Mouse (Mus musculus) forebrain, embryonic 13.5 days (tissue): Measurements from ENCODE around the gene Zfp609. TPM values are rescaled to one million over a fixed set of nuclear protein-coding genes. Genes with fewer than 3 reads are reported as not detected.
A peak's percentile ranks its signal among the peaks of the same experiment; 100 is the strongest.

Experiments used
- ATAC-seq: fragments of 200-750 bp; cut with Nextera tagmentation; 2 replicates; pipeline ENCODE4 v1.8.0; 2017
- H3K27ac ChIP-seq: fragments of 300-500 bp; sonication (generic); 2 replicates; pipeline ENCODE4 v1.5.1; 2015; ENCODE audit warnings: inconsistent platforms, mild to moderate bottlenecking, moderate library complexity
- H3K27me3 ChIP-seq: fragments of 300-500 bp; sonication (generic); 2 replicates; pipeline ENCODE4 v1.6.1; 2015; ENCODE audit warnings: mild to moderate bottlenecking, inconsistent platforms
- H3K36me3 ChIP-seq: fragments of 300-500 bp; sonication (generic); 2 replicates; pipeline ENCODE4 v1.6.1; 2015; ENCODE audit warnings: mild to moderate bottlenecking, inconsistent platforms; ENCODE audit not compliant: poor library complexity, severe bottlenecking
- H3K4me1 ChIP-seq: fragments of 300-500 bp; sonication (generic); 2 replicates; pipeline ENCODE4 v1.6.1; 2015; ENCODE audit warnings: inconsistent platforms
- H3K4me2 ChIP-seq: fragments of 300-500 bp; sonication (generic); 2 replicates; pipeline ENCODE4 v1.6.1; 2015; ENCODE audit warnings: inconsistent platforms, mild to moderate bottlenecking, moderate library complexity
- H3K4me3 ChIP-seq: fragments of 300-500 bp; sonication (generic); 2 replicates; pipeline ENCODE4 v1.5.1; 2015; ENCODE audit warnings: mild to moderate bottlenecking, inconsistent platforms
- H3K9ac ChIP-seq: fragments of 300-500 bp; sonication (generic); 2 replicates; pipeline ENCODE4 v1.6.1; 2015; ENCODE audit warnings: mild to moderate bottlenecking, inconsistent platforms
- H3K9me3 ChIP-seq: fragments of 300-500 bp; sonication (generic); replicated peaks from 2 replicates; pipeline ENCODE4 v1.6.1; 2016; ENCODE audit warnings: inconsistent platforms
- WGBS: fragments of 180-500 bp; shearing (Covaris S2); methylation state at CpG from one replicate; pipeline ENCODE4 v1.1.7; 2015; 5-methylcytosine and 5-hydroxymethylcytosine counted together
- polyA plus RNA-seq: library from polyadenylated mRNA; unstranded; fragments of >200 nt; fragmentation: Nextera tagmentation; extraction: Ambion mirVana; gene quantifications from 2 replicates; pipeline ENCODE4 v1.2.1, GENCODE M21; 2015

The Zfp609 gene
- 9.4 and 9.6 TPM in 2 replicates for polyA plus RNA-seq

- peak; percentile 93 for ATAC-seq
- Histone ChIP-seq H3K27me3 (no peaks in the 10 kb centered on the region), H3K36me3 (no peaks in the 10 kb centered on the region), H3K27ac (peak within 1 kb of the TSS; percentile 99), H3K9me3 (no peaks in the 10 kb centered on the region), H3K4me3 (peak within 1 kb of the TSS; percentile 89), H3K9ac (peak within 1 kb of the TSS; percentile 98), H3K4me2 (peak within 1 kb of the TSS; percentile 79), H3K4me1 (peaks cover 67% of the 10 kb centered on the region)
- under 1% methylated on average over 37 of the region's 76 CpGs for WGBS
Observed at GRCm38 (mm10) chr9:65827344-65828015, at the start of gene Zfp609. Gene Zfp609, minus strand, starts transcription at chr9:65827564.

DNA sequence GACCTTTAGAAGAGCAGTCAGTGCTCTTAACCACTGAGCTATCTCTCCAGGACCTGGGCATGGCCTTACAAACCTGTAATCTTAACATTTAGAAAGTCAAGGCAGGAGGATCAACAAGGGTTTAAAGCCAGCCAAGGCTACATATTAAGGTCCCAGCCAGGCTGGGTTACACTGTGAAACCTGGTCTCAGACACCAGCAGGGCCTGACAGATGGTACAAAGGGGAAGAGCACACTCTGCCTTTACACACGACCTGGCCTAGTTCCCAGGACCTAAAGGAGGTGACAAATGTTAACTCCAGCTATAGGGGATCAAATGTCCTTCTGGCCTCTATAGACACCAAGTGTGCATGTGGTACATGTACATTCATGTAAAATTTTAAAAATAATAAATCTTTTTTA, 32.3 kb upstream of the Zfp609 start:
- H3K4me3 ChIP-seq: no peak overlapping the region
- WGBS: 75% methylated on average over 1 of the region's 1 CpGs
- H3K36me3 ChIP-seq: peaks cover 53% of the 10 kb centered on the region
- no peak overlapping the region for H3K27ac ChIP-seq
- ATAC-seq: no peak
- H3K4me2 ChIP-seq: no peak overlapping the region
- H3K27me3 ChIP-seq: no peaks in the 10 kb centered on the region
- H3K9me3 ChIP-seq: no peaks in the 10 kb centered on the region
- no peak overlapping the region for H3K9ac ChIP-seq
- no peaks in the 10 kb centered on the region for H3K4me1 ChIP-seq

- 12% methylated on average over 1 of the region's 1 CpGs for WGBS
Observed at GRCm38 (mm10) chr9:65850203-65850602, 22.8 kb upstream of the Zfp609 start.

GRCm38 (mm10) chr9:65848154-65848553, 20.8 kb upstream of the Zfp609 start:
- H3K9ac ChIP-seq: no peak overlapping the region
- peaks cover 4% of the 10 kb centered on the region; the same call in 1 of the 2 replicates for H3K36me3 ChIP-seq
- no peaks in the 10 kb centered on the region for H3K9me3 ChIP-seq
- no peak for ATAC-seq
- no peaks in the 10 kb centered on the region for H3K27me3 ChIP-seq
- H3K4me3 ChIP-seq: no peak overlapping the region
- H3K4me2 ChIP-seq: no peak overlapping the region
- peaks cover 30% of the 10 kb centered on the region for H3K4me1 ChIP-seq
- H3K27ac ChIP-seq: no peak overlapping the region

More at GRCm38 (mm10) chr9:65850203-65850602, 22.8 kb upstream of the Zfp609 start:
- Histone ChIP-seq H3K36me3 (peaks cover 11% of the 10 kb centered on the region), H3K4me2 (no peak overlapping the region), H3K27me3 (no peaks in the 10 kb centered on the region), H3K4me1 (peaks cover 13% of the 10 kb centered on the region), H3K9ac (no peak overlapping the region), H3K4me3 (no peak overlapping the region), H3K27ac (no peak overlapping the region), H3K9me3 (no peaks in the 10 kb centered on the region)
- ATAC-seq: no peak

GRCm38 (mm10) chr9:65844421-65845165, 17.2 kb upstream of the Zfp609 start:
- no peaks in the 10 kb centered on the region for H3K9me3 ChIP-seq
- H3K4me2 ChIP-seq: 0 out of 2 replicates have a peak overlapping the region, but pooled peaks have one; percentile 13
- no peak for ATAC-seq
- no peak overlapping the region for H3K9ac ChIP-seq
- H3K4me3 ChIP-seq: no peak overlapping the region
- no peaks in the 10 kb centered on the region for H3K27me3 ChIP-seq
- peaks cover 30% of the 10 kb centered on the region for H3K4me1 ChIP-seq
- peak overlapping the region; percentile 62; the same call in 1 of the 2 replicates for H3K27ac ChIP-seq
- WGBS: 29% methylated on average over 7 of the region's 7 CpGs
- no peaks in the 10 kb centered on the region; the same call in 1 of the 2 replicates for H3K36me3 ChIP-seq

DNA sequence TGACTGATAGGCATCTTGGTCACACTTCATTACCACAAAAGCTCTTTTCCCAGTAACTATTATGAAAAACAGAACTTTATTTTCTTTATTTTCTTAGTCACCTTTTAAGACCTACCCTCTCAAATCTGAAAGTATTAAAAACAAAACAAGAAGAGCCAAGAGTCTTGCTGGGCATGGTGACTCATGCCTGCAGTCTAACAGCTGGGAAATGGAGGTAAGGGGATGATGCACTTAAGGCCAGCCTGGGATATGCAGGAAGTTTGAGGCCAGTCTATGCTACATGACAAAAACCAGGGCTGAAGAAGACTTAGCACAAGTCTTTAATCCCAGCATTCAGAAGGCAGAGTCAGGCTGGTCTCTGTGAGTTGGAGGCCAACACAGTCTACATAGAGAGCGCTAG, 12.5 kb upstream of the Zfp609 start:
- peaks cover 10% of the 10 kb centered on the region for H3K36me3 ChIP-seq
- H3K27ac ChIP-seq: no peak overlapping the region
- H3K9me3 ChIP-seq: no peaks in the 10 kb centered on the region
- 97% methylated on average over 1 of the region's 1 CpGs for WGBS
- no peaks in the 10 kb centered on the region for H3K27me3 ChIP-seq
- ATAC-seq: no peak
- no peak overlapping the region for H3K9ac ChIP-seq
- H3K4me2 ChIP-seq: no peak overlapping the region
- H3K4me3 ChIP-seq: no peak overlapping the region
- peaks cover 22% of the 10 kb centered on the region for H3K4me1 ChIP-seq

GRCm38 (mm10) chr9:65836916-65837315, 9.6 kb upstream of the Zfp609 start:
- H3K27ac ChIP-seq: no peak overlapping the region
- no peak overlapping the region for H3K9ac ChIP-seq
- no peak overlapping the region for H3K4me2 ChIP-seq
- H3K4me3 ChIP-seq: no peak overlapping the region
- H3K36me3 ChIP-seq: peaks cover 10% of the 10 kb centered on the region
- no peaks in the 10 kb centered on the region for H3K27me3 ChIP-seq
- no peaks in the 10 kb centered on the region for H3K9me3 ChIP-seq
- peaks cover 34% of the 10 kb centered on the region for H3K4me1 ChIP-seq
- ATAC-seq: no peak

DNA sequence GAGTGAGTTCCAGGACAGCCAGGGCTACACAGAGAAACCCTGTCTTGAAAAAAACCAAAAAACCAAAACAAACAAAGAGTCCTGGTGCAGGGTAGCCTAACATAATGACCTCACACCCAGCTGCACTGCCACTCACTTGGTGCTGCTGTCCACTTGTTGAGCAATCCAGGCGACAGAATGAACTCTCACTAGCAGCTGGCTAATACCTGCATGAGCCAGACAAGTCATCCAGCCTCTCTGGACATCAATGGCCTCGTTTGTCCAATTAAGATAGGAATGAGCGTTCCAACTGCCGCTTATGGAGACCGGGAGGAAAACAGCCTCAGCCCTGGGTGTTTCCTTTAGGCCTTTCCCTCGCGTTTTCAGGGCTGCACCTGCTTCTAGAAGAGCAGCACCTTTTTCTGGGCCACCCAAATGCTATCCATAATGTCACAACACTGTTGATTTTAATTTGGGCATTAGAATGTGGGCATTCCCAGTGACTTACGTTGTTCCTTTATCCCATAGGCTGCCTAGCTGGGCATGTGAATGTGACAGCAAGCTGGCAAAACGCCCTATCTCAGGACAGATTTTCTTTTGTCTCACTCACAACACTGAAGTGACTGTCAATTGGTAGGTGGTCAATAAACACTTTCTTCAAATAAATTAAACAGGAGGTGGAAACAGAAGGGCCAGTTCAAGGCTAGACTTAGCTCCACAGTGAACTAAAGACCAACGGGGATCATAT, 7.4 kb upstream of the Zfp609 start:
- peak overlapping the region; percentile 74 for H3K27ac ChIP-seq
- peak; percentile 77 for ATAC-seq

GRCm38 (mm10) chr9:65833640-65834039, 6.3 kb upstream of the Zfp609 start:
- no peak for ATAC-seq
- Histone ChIP-seq H3K9ac (no peak overlapping the region), H3K4me2 (no peak overlapping the region), H3K27me3 (no peaks in the 10 kb centered on the region), H3K4me1 (peaks cover 55% of the 10 kb centered on the region), H3K4me3 (no peak overlapping the region), H3K9me3 (no peaks in the 10 kb centered on the region), H3K36me3 (peaks cover 9% of the 10 kb centered on the region), H3K27ac (peak overlapping the region; percentile 74)

More for the DNA sequence above, 7.4 kb upstream of the Zfp609 start:
- no peaks in the 10 kb centered on the region for H3K9me3 ChIP-seq
- peak overlapping the region; percentile 11; the same call in 1 of the 2 replicates for H3K4me2 ChIP-seq
- peaks cover 53% of the 10 kb centered on the region for H3K4me1 ChIP-seq
- H3K27me3 ChIP-seq: no peaks in the 10 kb centered on the region
- peaks cover 10% of the 10 kb centered on the region for H3K36me3 ChIP-seq
- no peak overlapping the region for H3K9ac ChIP-seq
- H3K4me3 ChIP-seq: no peak overlapping the region
- WGBS: 12% methylated on average over 10 of the region's 10 CpGs

DNA sequence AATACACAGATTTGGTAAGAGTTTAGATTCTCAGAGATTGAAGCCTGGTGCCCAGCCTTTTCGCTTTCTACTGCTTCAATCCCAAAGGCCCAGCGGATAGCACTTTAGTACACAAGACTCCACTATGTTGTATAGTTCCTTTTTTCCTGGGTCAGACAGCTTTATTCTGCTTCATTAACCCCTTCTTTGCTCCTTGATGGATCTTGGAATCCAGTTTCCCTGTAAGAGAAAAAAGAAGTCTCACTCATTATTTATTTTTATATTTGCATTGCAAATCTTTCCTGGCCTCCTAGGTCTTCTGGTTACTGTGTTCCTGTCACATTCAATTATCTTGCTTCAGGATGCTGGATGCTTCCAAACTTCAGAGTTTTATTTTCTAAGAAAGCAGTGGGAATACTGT, 5.9 kb upstream of the Zfp609 start:
- H3K4me2 ChIP-seq: no peak overlapping the region

DNA sequence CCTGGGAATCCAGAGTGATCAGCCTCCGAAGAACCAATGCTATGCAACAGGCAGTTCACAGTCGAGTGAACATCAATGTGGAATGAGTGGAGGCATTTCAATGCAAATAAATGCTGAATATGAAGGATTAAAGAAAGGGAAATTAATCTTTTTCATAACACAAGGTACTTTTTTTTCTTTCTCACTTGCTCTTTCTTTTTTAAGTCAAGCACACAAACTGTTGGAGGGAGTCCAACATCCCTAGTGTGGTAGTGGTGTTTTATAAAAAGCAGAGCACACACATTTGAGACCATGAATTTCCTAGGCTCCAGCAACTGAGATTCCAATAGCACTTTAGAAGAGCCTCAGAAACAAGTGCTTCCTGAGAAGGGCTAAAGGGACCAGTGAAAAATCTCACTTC, 4.7 kb upstream of the Zfp609 start:
- Histone ChIP-seq H3K27me3 (no peaks in the 10 kb centered on the region), H3K9ac (no peak overlapping the region), H3K27ac (peak overlapping the region; percentile 80), H3K4me1 (peaks cover 62% of the 10 kb centered on the region), H3K4me3 (no peak overlapping the region), H3K4me2 (peak overlapping the region; percentile 5; the same call in 1 of the 2 replicates), H3K9me3 (no peaks in the 10 kb centered on the region), H3K36me3 (no peaks in the 10 kb centered on the region)
- no peak for ATAC-seq
- WGBS: 1% methylated on average over 2 of the region's 2 CpGs

More for the DNA sequence above, 5.9 kb upstream of the Zfp609 start:
- no peaks in the 10 kb centered on the region for H3K9me3 ChIP-seq
- H3K27me3 ChIP-seq: no peaks in the 10 kb centered on the region
- peak overlapping the region; percentile 8; the same call in 1 of the 2 replicates for H3K27ac ChIP-seq
- WGBS: 1% methylated on average over 2 of the region's 2 CpGs
- H3K36me3 ChIP-seq: peaks cover 5% of the 10 kb centered on the region
- no peak overlapping the region for H3K4me3 ChIP-seq
- ATAC-seq: no peak
- H3K4me1 ChIP-seq: peaks cover 59% of the 10 kb centered on the region
- H3K9ac ChIP-seq: no peak overlapping the region

- 19% methylated on average over 4 of the region's 4 CpGs for WGBS
- ATAC-seq: no peak
- H3K4me3 ChIP-seq: no peak overlapping the region
- no peak overlapping the region for H3K9ac ChIP-seq
- no peaks in the 10 kb centered on the region for H3K36me3 ChIP-seq
- peaks cover 63% of the 10 kb centered on the region for H3K4me1 ChIP-seq
- H3K9me3 ChIP-seq: no peaks in the 10 kb centered on the region
- no peak overlapping the region for H3K4me2 ChIP-seq
- H3K27ac ChIP-seq: peak overlapping the region; percentile 80; the same call in 1 of the 2 replicates
- H3K27me3 ChIP-seq: no peaks in the 10 kb centered on the region
Observed at GRCm38 (mm10) chr9:65831164-65831563, 3.8 kb upstream of the Zfp609 start.
